Mouse (Mus musculus): Measurements from ENCODE around the gene Lsp1.

GRCm38 (mm10) chr7:142425641-142426213, 34.9 kb upstream of the Lsp1 start:
- TF ChIP-seq CTCF (IDR thresholded peaks at IDR 0.05; ENCODE audit: control insufficient read depth, insufficient read depth, insufficient replicate concordance, low read depth, low read length), result peak; percentile 26; the same call in 1 of the 2 replicates
- no peak for TF ChIP-seq POLR2A (IDR thresholded peaks at IDR 0.05; ENCODE audit: control insufficient read depth, low read depth, low read length)
